Mouse (Mus musculus) embryonic fibroblast, embryonic 13.5 days (primary cell): ENCODE data around the gene Gosr2. TPM values are rescaled to one million over a fixed set of nuclear protein-coding genes. Genes with fewer than 3 reads are reported as not detected.

Experiments
- H3K27ac ChIP-seq: 2 replicates; pipeline ENCODE4 v1.5.1; 2012; ENCODE audit warnings: low read length, control low read depth, inconsistent platforms; ENCODE audit not compliant: insufficient read depth
- H3K4me1 ChIP-seq: 2 replicates; pipeline ENCODE4 v1.6.1; 2011; ENCODE audit warnings: low read length; ENCODE audit not compliant: control insufficient read depth, insufficient read depth
- H3K4me3 ChIP-seq: 2 replicates; pipeline ENCODE4 v1.5.1; 2011; ENCODE audit warnings: mild to moderate bottlenecking, control low read depth, low read length; ENCODE audit not compliant: insufficient read depth
- CTCF ChIP-seq: IDR thresholded peaks from 2 replicates; pipeline ENCODE4 v1.5.1; 2011; ENCODE audit warnings: mild to moderate bottlenecking, control low read depth, low read length, moderate library complexity, borderline replicate concordance; ENCODE audit not compliant: insufficient read depth
- POLR2A ChIP-seq: IDR thresholded peaks from 2 replicates; pipeline ENCODE4 v1.6.1; 2011; ENCODE audit warnings: low read depth, mild to moderate bottlenecking, control low read depth, low read length, moderate library complexity
- polyA plus RNA-seq: library from polyadenylated mRNA; stranded (reverse); fragments of >200 nt; gene quantifications from 2 replicates; pipeline ENCODE4 v1.2.4, GENCODE M21; 2011; ENCODE audit warnings: low read depth; ENCODE audit not compliant: missing spikeins, insufficient read length

The Gosr2 gene
- polyA plus RNA-seq: 97.2 and 110 TPM in 2 replicates

- no peak for TF ChIP-seq CTCF
- TF ChIP-seq POLR2A: peak; percentile 74
- no peaks in the 10 kb centered on the region; the same call in 1 of the 2 replicates for H3K4me1 ChIP-seq
- H3K4me3 ChIP-seq: peak within 1 kb of the TSS; percentile 90
- peak within 1 kb of the TSS; percentile 98 for H3K27ac ChIP-seq
Measured at GRCm38 (mm10) chr11:103697565-103698176, at the start of gene Gosr2. TSS of gene Gosr2 (minus strand) at chr11:103697898.

- Histone ChIP-seq H3K4me1 (no peaks in the 10 kb centered on the region), H3K27ac (no peak overlapping the region), H3K4me3 (no peak overlapping the region)
- TF ChIP-seq POLR2A (no peak), CTCF (no peak)
Measured at GRCm38 (mm10) chr11:103735046-103735781, 37.5 kb upstream of the Gosr2 start.

- TF ChIP-seq POLR2A (no peak), CTCF (no peak)
- Histone ChIP-seq H3K27ac (no peak overlapping the region), H3K4me1 (no peaks in the 10 kb centered on the region), H3K4me3 (no peak overlapping the region)
Measured at GRCm38 (mm10) chr11:103734411-103735045, 36.8 kb upstream of the Gosr2 start.

GRCm38 (mm10) chr11:103733961-103734360 is 36.3 kb upstream of the Gosr2 start:
- Histone ChIP-seq H3K4me3 (no peak overlapping the region), H3K27ac (no peak overlapping the region), H3K4me1 (no peaks in the 10 kb centered on the region)
- TF ChIP-seq CTCF (no peak), POLR2A (no peak)

GRCm38 (mm10) chr11:103733069-103733468 is 35.4 kb upstream of the Gosr2 start:
- Histone ChIP-seq H3K27ac (no peak overlapping the region), H3K4me3 (no peak overlapping the region), H3K4me1 (no peaks in the 10 kb centered on the region)
- no peak for TF ChIP-seq POLR2A
- TF ChIP-seq CTCF: no peak

- no peak for TF ChIP-seq CTCF
- TF ChIP-seq POLR2A: no peak
- Histone ChIP-seq H3K27ac (no peak overlapping the region), H3K4me3 (no peak overlapping the region), H3K4me1 (no peaks in the 10 kb centered on the region)
Measured at GRCm38 (mm10) chr11:103732306-103732705, 34.6 kb upstream of the Gosr2 start.

GRCm38 (mm10) chr11:103731594-103731993 is 33.9 kb upstream of the Gosr2 start:
- Histone ChIP-seq H3K27ac (no peak overlapping the region), H3K4me1 (no peaks in the 10 kb centered on the region), H3K4me3 (no peak overlapping the region)
- TF ChIP-seq CTCF (no peak), POLR2A (no peak)

GRCm38 (mm10) chr11:103729282-103729985 is 31.7 kb upstream of the Gosr2 start:
- H3K4me3 ChIP-seq: no peak overlapping the region
- H3K4me1 ChIP-seq: no peaks in the 10 kb centered on the region
- H3K27ac ChIP-seq: no peak overlapping the region
- TF ChIP-seq POLR2A (no peak), CTCF (no peak)

GRCm38 (mm10) chr11:103724331-103724771 is 26.7 kb upstream of the Gosr2 start:
- Histone ChIP-seq H3K4me1 (no peaks in the 10 kb centered on the region), H3K4me3 (no peak overlapping the region), H3K27ac (no peak overlapping the region)
- TF ChIP-seq POLR2A (no peak), CTCF (no peak)
